Mouse (Mus musculus): Measurements from ENCODE around the gene Fam193a. TPM values are rescaled to one million over a fixed set of nuclear protein-coding genes. Genes with fewer than 3 reads are reported as not detected.

The Fam193a gene
- 38.3 and 59.7 TPM in 2 replicates for polyA plus RNA-seq (2012; rRNA removed)

GRCm38 (mm10) chr5:34369341-34370021 is at the start of gene Fam193a:
TSS of gene Fam193a (plus strand) at chr5:34369933.

GRCm38 (mm10) chr5:34336097-34336774 is 33.5 kb upstream of the Fam193a start, which contains the start of gene Rnf4:
TSS of gene Rnf4 (plus strand) at chr5:34336289.

GRCm38 (mm10) chr5:34513466-34514217 is 143.9 kb downstream of the Fam193a start, which contains the start of gene Tnip2:
TSS of gene Tnip2 (minus strand) at chr5:34513991.

GRCm38 (mm10) chr5:34525663-34526476 is 156.1 kb downstream of the Fam193a start, which contains the start of gene Sh3bp2:
TSS of gene Sh3bp2 (plus strand) at chr5:34525838.

Other genes starting within 250 kb of the Fam193a start
- 1.1 and 3.1 TPM in 2 replicates for gene Poln, start 200.5 kb upstream of the Fam193a start, polyA plus RNA-seq (2012; rRNA removed)
- gene Haus3, start 200.4 kb upstream of the Fam193a start, polyA plus RNA-seq (2012; rRNA removed) = 0.28 and 0.30 TPM in 2 replicates
- 342 and 461 TPM in 2 replicates for gene Mxd4, start 182.2 kb upstream of the Fam193a start, polyA plus RNA-seq (2012; rRNA removed)
- gene Zfyve28, start 81.5 kb upstream of the Fam193a start, polyA plus RNA-seq (2012; rRNA removed) = 2.8 and 3.0 TPM in 2 replicates
- gene Cfap99, start 81.3 kb upstream of the Fam193a start, polyA plus RNA-seq (2012; rRNA removed) = 1.5 and 1.6 TPM in 2 replicates
- gene Rnf4, start 33.6 kb upstream of the Fam193a start, polyA plus RNA-seq (2012; rRNA removed) = 63.2 and 85.7 TPM in 2 replicates
- gene Tnip2, start 144.1 kb downstream of the Fam193a start, polyA plus RNA-seq (2012; rRNA removed) = 37.5 and 65.6 TPM in 2 replicates
- gene Sh3bp2, start 155.9 kb downstream of the Fam193a start, polyA plus RNA-seq (2012; rRNA removed) = 17.6 and 20.9 TPM in 2 replicates
- 195 and 216 TPM in 2 replicates for gene Add1, start 203.7 kb downstream of the Fam193a start, polyA plus RNA-seq (2012; rRNA removed)

Measured in ovary, adult 2 months (tissue).